Comparison of ENCODE assay signal across 8 mouse cellular contexts in the genomic region with DNA sequence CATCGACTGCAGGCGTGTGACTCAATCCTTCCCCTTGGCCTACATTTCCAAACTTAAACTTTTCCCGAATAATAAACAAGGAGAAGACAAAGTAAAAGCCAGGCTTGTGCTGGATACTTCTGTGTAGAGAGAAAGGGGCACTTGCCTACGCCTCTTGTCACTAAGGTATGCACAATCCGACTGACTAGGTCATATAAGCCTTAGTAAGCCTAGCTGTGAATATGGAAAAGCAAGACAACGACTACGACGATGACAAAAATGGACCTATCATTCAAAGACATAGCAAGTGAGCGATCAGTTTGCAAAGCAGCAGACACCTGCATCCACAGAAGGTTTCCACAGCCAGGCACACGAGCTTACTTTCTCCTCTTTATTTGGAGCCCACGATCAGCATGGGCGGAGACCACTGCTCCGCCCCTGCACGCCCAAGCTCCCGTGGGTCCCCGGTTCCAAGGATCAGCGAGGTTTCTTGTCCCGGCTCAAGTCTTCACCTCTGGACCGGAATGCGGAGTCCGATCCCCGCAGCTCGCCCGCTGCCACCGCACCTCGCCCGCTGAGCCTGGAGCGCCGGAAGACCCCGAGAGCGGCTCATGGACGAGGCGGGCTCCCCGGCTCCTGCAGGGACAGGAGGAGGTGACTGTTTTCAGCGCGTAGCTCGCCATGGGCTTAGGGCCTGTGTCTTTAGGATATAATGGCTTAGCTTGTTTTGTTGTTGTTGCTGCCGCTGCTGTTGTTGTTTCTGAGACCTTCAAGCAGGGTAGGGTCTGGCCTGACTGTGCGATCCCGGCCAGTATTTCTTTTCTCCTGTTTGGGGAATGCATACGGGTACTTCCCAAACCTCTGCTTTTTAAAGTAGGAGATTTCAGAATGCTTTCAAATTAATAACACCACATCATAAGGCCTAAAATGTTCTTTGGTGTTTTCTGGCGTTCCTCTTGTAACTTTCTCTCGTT. TPM values are rescaled to one million over a fixed set of nuclear protein-coding genes. Genes with fewer than 3 reads are reported as not detected.
A peak's percentile ranks its signal among the peaks of the same experiment; 100 is the strongest.
DNase-seq lines count a peak whose midpoint lies in the region; ATAC-seq and TF ChIP-seq lines count a peak whose summit lies in the region.

Gene Slc18b1 (plus strand): TSS at position 436 of the 953 bp plus-strand sequence.

- no peak for TF ChIP-seq CTCF in Patski (IDR thresholded peaks at IDR 0.05)
- no peak for TF ChIP-seq CTCF in heart, postnatal 0 days (IDR thresholded peaks at IDR 0.05; ENCODE audit: low read depth)

- H3K4me1 ChIP-seq in forebrain, embryonic 13.5 days: peaks cover 13% of the 10 kb centered on the region
- H3K4me1 ChIP-seq in heart, postnatal 0 days (ENCODE audit: control insufficient read depth, insufficient read depth): no peaks in the 10 kb centered on the region
- H3K4me1 ChIP-seq in liver, embryonic 16.5 days (ENCODE audit: control insufficient read depth, low read depth, low read length): no peaks in the 10 kb centered on the region; the same call in 1 of the 2 replicates
- H3K4me1 ChIP-seq in neural tube, embryonic 15.5 days: peaks cover 18% of the 10 kb centered on the region

- peak within 1 kb of the TSS; percentile 66 for H3K4me3 ChIP-seq in forebrain, embryonic 13.5 days
- H3K4me3 ChIP-seq in heart, postnatal 0 days (ENCODE audit: low read depth, low read length): peak within 1 kb of the TSS; percentile 81
- peak within 1 kb of the TSS; percentile 64 for H3K4me3 ChIP-seq in liver, embryonic 16.5 days (ENCODE audit: low read depth, low read length)
- peak within 1 kb of the TSS; percentile 64 for H3K4me3 ChIP-seq in neural tube, embryonic 15.5 days (replicated peaks)

- TF ChIP-seq EP300 in heart, postnatal 0 days (IDR thresholded peaks at IDR 0.05; ENCODE audit: low read depth): no peak

- H3K27ac ChIP-seq in forebrain, embryonic 13.5 days: peak within 1 kb of the TSS; percentile 52; the same call in 1 of the 2 replicates
- peak within 1 kb of the TSS; percentile 57 for H3K27ac ChIP-seq in heart, postnatal 0 days (ENCODE audit: low read depth)
- H3K27ac ChIP-seq in liver, embryonic 16.5 days (ENCODE audit: low read length): no peak within 1 kb of the TSS
- H3K27ac ChIP-seq in neural tube, embryonic 15.5 days (replicated peaks): peak within 1 kb of the TSS; percentile 60

- peaks cover 11% of the 10 kb centered on the region for H3K36me3 ChIP-seq in forebrain, embryonic 13.5 days (ENCODE audit: poor library complexity, severe bottlenecking)
- H3K36me3 ChIP-seq in heart, postnatal 0 days (replicated peaks; ENCODE audit: control insufficient read depth, insufficient read depth, low read length): 0 out of 2 replicates have a peak, but pooled peaks cover 10% of the 10 kb centered on the region
- H3K36me3 ChIP-seq in liver, embryonic 16.5 days (ENCODE audit: control insufficient read depth, insufficient read depth): no peaks in the 10 kb centered on the region
- peaks cover 6% of the 10 kb centered on the region; the same call in 1 of the 2 replicates for H3K36me3 ChIP-seq in neural tube, embryonic 15.5 days

- H3K9me3 ChIP-seq in forebrain, embryonic 13.5 days (replicated peaks): no peaks in the 10 kb centered on the region
- H3K9me3 ChIP-seq in heart, postnatal 0 days (replicated peaks; ENCODE audit: control insufficient read depth, low read length): no peaks in the 10 kb centered on the region
- H3K9me3 ChIP-seq in liver, embryonic 16.5 days (replicated peaks; ENCODE audit: control insufficient read depth, low read length): no peaks in the 10 kb centered on the region
- no peaks in the 10 kb centered on the region for H3K9me3 ChIP-seq in neural tube, embryonic 15.5 days (replicated peaks)

- POLR2A ChIA-PET in Patski (lab: Charles Lee): no interaction called here

- CTCF ChIA-PET in Patski (lab: Charles Lee): no interaction called here

- DNase-seq in Patski (ENCODE audit: low read depth, low spot score): no peak
- DNase-seq in c-Kit-positive CD71-positive TER-119-positive erythroid progenitor cells, embryonic 14.5 days (ENCODE audit: low spot score): peak; percentile 24
- no peak for DNase-seq in heart, postnatal 0 days (ENCODE audit: low spot score)
- peak; percentile 68 to 81 for DNase-seq in kidney, postnatal 36 days
- DNase-seq in natural killer cell, adult 2 months (ENCODE audit: low spot score in 2 of 2): no peak

- in situ Hi-C loops in Patski (cut with MboI; ENCODE audit: low pct_unique_long_range_greater_than_20kb): no loop called here

- peak; percentile 21 for ATAC-seq in Patski
- peak; percentile 83 for ATAC-seq in forebrain, embryonic 13.5 days
- peak; percentile 63 for ATAC-seq in heart, postnatal 0 days (ENCODE audit: insufficient read depth, low read depth)
- peak; percentile 39; the same call in 1 of the 2 replicates for ATAC-seq in liver, embryonic 16.5 days (ENCODE audit: low read depth)
- peak; percentile 85 for ATAC-seq in neural tube, embryonic 15.5 days (ENCODE audit: low FRiP score)

- peak within 1 kb of the TSS; percentile 74 for H3K4me2 ChIP-seq in forebrain, embryonic 13.5 days
- H3K4me2 ChIP-seq in heart, postnatal 0 days (ENCODE audit: low read depth, low read length): peak within 1 kb of the TSS; percentile 82
- H3K4me2 ChIP-seq in liver, embryonic 16.5 days (ENCODE audit: low read depth, low read length): peak within 1 kb of the TSS; percentile 63
- peak within 1 kb of the TSS; percentile 70 for H3K4me2 ChIP-seq in neural tube, embryonic 15.5 days

- H3K9ac ChIP-seq in forebrain, embryonic 13.5 days: peak within 1 kb of the TSS; percentile 86
- peak within 1 kb of the TSS; percentile 87 for H3K9ac ChIP-seq in heart, postnatal 0 days (replicated peaks; ENCODE audit: low read depth, low read length)
- H3K9ac ChIP-seq in liver, embryonic 16.5 days (ENCODE audit: low read depth, low read length): peak within 1 kb of the TSS; percentile 61
- H3K9ac ChIP-seq in neural tube, embryonic 15.5 days (replicated peaks): peak within 1 kb of the TSS; percentile 76

- WGBS in forebrain, embryonic 13.5 days: 2% methylated on average over 43 of the region's 43 CpGs
- 4% methylated on average over 43 of the region's 43 CpGs for WGBS in heart, postnatal 0 days
- 9% methylated on average over 43 of the region's 43 CpGs for WGBS in liver, embryonic 16.5 days (ENCODE audit: insufficient replicate concordance)
- WGBS in neural tube, embryonic 15.5 days: 3% methylated on average over 43 of the region's 43 CpGs

- no peaks in the 10 kb centered on the region for H3K27me3 ChIP-seq in Patski
- no peaks in the 10 kb centered on the region for H3K27me3 ChIP-seq in forebrain, embryonic 13.5 days
- no peaks in the 10 kb centered on the region for H3K27me3 ChIP-seq in heart, postnatal 0 days (ENCODE audit: control insufficient read depth, insufficient read depth, low read length)
- H3K27me3 ChIP-seq in liver, embryonic 16.5 days (ENCODE audit: control insufficient read depth, insufficient read depth, low read depth, low read length): no peaks in the 10 kb centered on the region
- H3K27me3 ChIP-seq in neural tube, embryonic 15.5 days (replicated peaks): no peaks in the 10 kb centered on the region

RNA-seq across cellular contexts. Expression of gene Slc18b1, which starts in this region (rescaled TPM):
- polyA plus RNA-seq in Patski (2021): 8.0 TPM
- polyA plus RNA-seq in forebrain, embryonic 13.5 days (2015; fragmentation: Nextera tagmentation; extraction: Ambion mirVana): 15.9 and 16.7 TPM in 2 replicates
- total RNA-seq in heart, postnatal 0 days (2014; rRNA removed; ENCODE audit: low replicate concordance): 7.2 and 10.1 TPM in 2 replicates
- polyA plus RNA-seq in heart, postnatal 0 days (2015; fragmentation: Nextera tagmentation; extraction: Ambion mirVana): 4.6 and 5.4 TPM in 2 replicates
- 1.7 and 1.9 TPM in 2 replicates for polyA plus RNA-seq in liver, embryonic 16.5 days (2015; fragmentation: Nextera tagmentation; extraction: Ambion mirVana)
- polyA plus RNA-seq in neural tube, embryonic 15.5 days (2015; fragmentation: Nextera tagmentation; extraction: Ambion mirVana): 18.1 and 21.1 TPM in 2 replicates

Comparison
In these comparisons a context has a peak if more than half of its experiments do, and no peak if none do; other contexts are left out.
1. ATAC-seq: peak in every context shown above with its lines; median percentile 85 in neural tube, embryonic 15.5 days; 83 in forebrain, embryonic 13.5 days; 63 in heart, postnatal 0 days; 39 in liver, embryonic 16.5 days; 21 in Patski.
2. DNase-seq: peak in c-Kit-positive CD71-positive TER-119-positive erythroid progenitor cells, embryonic 14.5 days (single experiment) and kidney, postnatal 36 days (2 of 2); none in Patski (single experiment), heart, postnatal 0 days (single experiment) and natural killer cell, adult 2 months (0 of 2).
3. Peak in every context shown above with its lines, with median percentiles within 50 percentile points of each other: H3K4me2 ChIP-seq, H3K4me3 ChIP-seq and H3K9ac ChIP-seq.